Mouse (Mus musculus) spleen, adult 12 weeks (tissue): ENCODE results near the gene Cdk6.
"Not testable (repeated sequence)": the region's sequence is repeated elsewhere in the genome, so short reads cannot be mapped to it uniquely, and the experiment has no call there.

ENCODE experiments used
- DNase-seq: peaks from one replicate; pipeline ENCODE4 v3.0.0; 2022; ENCODE audit warnings: low spot score

Gene Cdk6

GRCm38 (mm10) chr5:3433131-3433700 lies 91.9 kb downstream of the Cdk6 start:
- DNase-seq, result not testable (repeated sequence)

- DNase-seq, result not testable (repeated sequence)
These were observed 92.8 kb downstream of the Cdk6 start for GRCm38 (mm10) chr5:3434105-3434504.

GRCm38 (mm10) chr5:3438453-3439003 lies 97.2 kb downstream of the Cdk6 start:
- DNase-seq, result not testable (repeated sequence)

GRCm38 (mm10) chr5:3439386-3439785 lies 98.1 kb downstream of the Cdk6 start:
- not testable (repeated sequence) for DNase-seq

GRCm38 (mm10) chr5:3442524-3442923 lies 101.2 kb downstream of the Cdk6 start:
- not testable (repeated sequence) for DNase-seq

GRCm38 (mm10) chr5:3451233-3451632 lies 109.9 kb downstream of the Cdk6 start:
- not testable (repeated sequence) for DNase-seq

GRCm38 (mm10) chr5:3453946-3454345 lies 112.7 kb downstream of the Cdk6 start:
- DNase-seq, result not testable (repeated sequence)

GRCm38 (mm10) chr5:3460907-3461306 lies 119.6 kb downstream of the Cdk6 start:
- DNase-seq, result peak; percentile 6

GRCm38 (mm10) chr5:3461401-3461800 lies 120.1 kb downstream of the Cdk6 start:
- DNase-seq, result no peak

GRCm38 (mm10) chr5:3462897-3463757 lies 121.8 kb downstream of the Cdk6 start:
- DNase-seq, result no peak

GRCm38 (mm10) chr5:3463758-3464157 lies 122.5 kb downstream of the Cdk6 start:
- no peak for DNase-seq

GRCm38 (mm10) chr5:3466069-3466877 lies 125.0 kb downstream of the Cdk6 start:
- no peak for DNase-seq

- no peak for DNase-seq
These were observed 129.6 kb downstream of the Cdk6 start for GRCm38 (mm10) chr5:3470866-3471265.

- no peak for DNase-seq
These were observed 131.2 kb downstream of the Cdk6 start for GRCm38 (mm10) chr5:3472311-3473156.

- DNase-seq, result no peak
These were observed 136.4 kb downstream of the Cdk6 start for GRCm38 (mm10) chr5:3477711-3478110.

GRCm38 (mm10) chr5:3478216-3478615 lies 136.9 kb downstream of the Cdk6 start:
- no peak for DNase-seq

- no peak for DNase-seq
These were observed 137.9 kb downstream of the Cdk6 start for GRCm38 (mm10) chr5:3479016-3479795.

- DNase-seq, result no peak
These were observed 139.5 kb downstream of the Cdk6 start for GRCm38 (mm10) chr5:3480637-3481395.

- DNase-seq, result no peak
These were observed 141.2 kb downstream of the Cdk6 start for GRCm38 (mm10) chr5:3482474-3482873.
